Mouse (Mus musculus) CD4-positive helper T cell, adult 2 months (primary cell): ENCODE data around the gene Kdm4b.
A peak's percentile ranks its signal among the peaks of the same experiment; 100 is the strongest.

Experiments
- DNase-seq: peaks from one replicate; pipeline ENCODE4 v3.0.0-alpha.2; 2012; ENCODE audit warnings: low read depth, missing footprints, low spot score

Kdm4b gene

GRCm38 (mm10) chr17:56298238-56298637 lies 27.6 kb upstream of the Kdm4b start:
- no peak for DNase-seq

- DNase-seq, result no peak
Observed at GRCm38 (mm10) chr17:56300186-56300585, 25.7 kb upstream of the Kdm4b start, which contains the start of gene Arrdc5. TSS of gene Arrdc5 (minus strand) at chr17:56300286.

- DNase-seq, result no peak
Observed at GRCm38 (mm10) chr17:56302363-56302996, 23.4 kb upstream of the Kdm4b start.

GRCm38 (mm10) chr17:56303160-56303846 lies 22.6 kb upstream of the Kdm4b start, which contains the start of gene Uhrf1:
TSS of gene Uhrf1 (plus strand) at chr17:56303321.
- peak; percentile 78 for DNase-seq

GRCm38 (mm10) chr17:56303847-56304586 lies 21.8 kb upstream of the Kdm4b start:
- peak; percentile 96 for DNase-seq

GRCm38 (mm10) chr17:56304718-56305117 lies 21.1 kb upstream of the Kdm4b start:
- no peak for DNase-seq

- no peak for DNase-seq
Observed at GRCm38 (mm10) chr17:56305156-56305555, 20.7 kb upstream of the Kdm4b start.

GRCm38 (mm10) chr17:56305826-56306225 lies 20.0 kb upstream of the Kdm4b start:
- DNase-seq, result no peak

- no peak for DNase-seq
Observed at GRCm38 (mm10) chr17:56308088-56308487, 17.8 kb upstream of the Kdm4b start.

- DNase-seq, result no peak
Observed at GRCm38 (mm10) chr17:56309191-56309945, 16.5 kb upstream of the Kdm4b start.

- DNase-seq, result no peak
Observed at GRCm38 (mm10) chr17:56324419-56324818, 1.4 kb upstream of the Kdm4b start.

GRCm38 (mm10) chr17:56326153-56327147 lies 588 bp downstream of the Kdm4b start:
- no peak for DNase-seq

GRCm38 (mm10) chr17:56329267-56329666 lies 3.4 kb downstream of the Kdm4b start:
- no peak for DNase-seq

- DNase-seq, result peak; percentile 45
Observed at GRCm38 (mm10) chr17:56330345-56330744, 4.5 kb downstream of the Kdm4b start.

- no peak for DNase-seq
Observed at GRCm38 (mm10) chr17:56331256-56331655, 5.4 kb downstream of the Kdm4b start.

GRCm38 (mm10) chr17:56332987-56333386 lies 7.1 kb downstream of the Kdm4b start:
- no peak for DNase-seq

GRCm38 (mm10) chr17:56337190-56337589 lies 11.3 kb downstream of the Kdm4b start:
- DNase-seq, result peak; percentile 56

GRCm38 (mm10) chr17:56337791-56338190 lies 11.9 kb downstream of the Kdm4b start:
- no peak for DNase-seq

GRCm38 (mm10) chr17:56338909-56339308 lies 13.0 kb downstream of the Kdm4b start:
- peak; percentile 33 for DNase-seq

- DNase-seq, result no peak
Observed at GRCm38 (mm10) chr17:56340717-56341116, 14.9 kb downstream of the Kdm4b start.
